Mouse (Mus musculus): ENCODE measurements around the gene Thpo.
A peak's percentile ranks its signal among the peaks of the same experiment; 100 is the strongest.

DNA sequence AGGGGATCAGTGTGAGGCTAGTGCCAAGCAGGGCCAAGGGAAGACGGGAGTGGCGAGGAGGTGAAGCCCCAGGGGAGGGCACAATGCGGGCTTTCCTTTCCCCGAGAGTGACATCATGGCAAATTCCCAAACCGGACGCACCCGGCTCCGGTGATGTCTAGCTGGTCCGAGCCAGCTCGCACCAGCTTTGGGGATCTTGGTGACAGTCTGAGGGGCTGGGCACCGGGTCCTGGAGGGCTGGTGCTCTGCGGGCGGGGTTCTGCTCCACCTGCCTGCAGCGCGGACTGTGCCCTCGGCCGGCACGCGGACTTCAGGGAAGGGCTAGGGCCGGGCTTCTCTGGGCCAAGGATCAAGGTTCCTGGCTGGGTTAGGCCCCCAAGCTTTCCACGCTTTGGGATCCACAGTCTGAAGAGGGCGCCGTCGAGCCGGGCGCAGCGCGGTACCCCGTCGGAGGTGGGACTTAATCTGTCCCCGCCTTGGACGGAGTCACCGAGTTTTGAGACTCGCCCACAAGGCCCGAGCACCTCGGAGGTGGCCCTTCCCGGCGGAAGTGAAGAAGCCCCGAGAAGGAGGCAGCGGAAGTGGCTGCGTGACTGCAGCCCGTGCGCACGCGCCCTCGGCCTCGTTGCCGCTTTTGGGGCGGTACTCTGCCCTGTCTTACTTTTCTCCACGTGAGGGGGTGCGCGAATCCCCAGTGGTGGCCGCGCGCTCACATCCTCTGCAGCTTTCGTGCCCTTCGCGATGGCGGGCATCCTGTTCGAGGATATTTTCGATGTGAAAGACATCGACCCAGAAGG is 16.9 kb downstream of the Thpo start, which contains the start of the genes Polr2h and Clcn2:
- TF ChIP-seq USF2 (conservative IDR thresholded peaks at IDR 0.05; ENCODE audit: low read depth, low read length) (no peak; the same call in 1 of the 2 replicates), POLR2A (IDR thresholded peaks at IDR 0.05; ENCODE audit: low read depth, low read length) (peak; percentile 94), TBP (conservative IDR thresholded peaks at IDR 0.05; ENCODE audit: low read depth, low read length) (peak; percentile 33; the same call in 1 of the 2 replicates), MAX (IDR thresholded peaks at IDR 0.05; ENCODE audit: low read length) (peak; percentile 93), CTCF (conservative IDR thresholded peaks at IDR 0.05 in 1 of 2, IDR thresholded peaks at IDR 0.05 in 1 of 2; ENCODE audit: low read depth in 2 of 2, low read length in 2 of 2) (peak in 1 of 2 experiments; percentile 89; a peak in 2 of 4 replicates), MEF2A (IDR thresholded peaks at IDR 0.05; ENCODE audit: borderline replicate concordance, low read depth, low read length) (peak; percentile 77; the same call in 1 of the 2 replicates), USF1 (IDR thresholded peaks at IDR 0.05; ENCODE audit: low read depth, low read length) (peak; percentile 62), SIN3A (IDR thresholded peaks at IDR 0.05; ENCODE audit: low read length) (peak; percentile 34), SMC3 (IDR thresholded peaks at IDR 0.05; ENCODE audit: low read depth, low read length) (peak; percentile 33; the same call in 1 of the 2 replicates)
